Mouse (Mus musculus): ENCODE results near the gene Cacna1c.

Gene Cacna1c

GRCm38 (mm10) chr6:118688856-118689255 is 507.4 kb downstream of the Cacna1c start:
- DNase-seq (ENCODE audit: low spot score in 2 of 2): peak; percentile 31 to 44

GRCm38 (mm10) chr6:118680814-118681213 is 515.4 kb downstream of the Cacna1c start:
- no peak for DNase-seq (ENCODE audit: low spot score in 2 of 2)

- DNase-seq (ENCODE audit: low spot score in 2 of 2): no peak
These were observed 518.2 kb downstream of the Cacna1c start for GRCm38 (mm10) chr6:118678031-118678430.

- DNase-seq (ENCODE audit: low spot score in 2 of 2): no peak
These were observed 518.9 kb downstream of the Cacna1c start for GRCm38 (mm10) chr6:118677306-118677705.

GRCm38 (mm10) chr6:118674781-118675180 is 521.4 kb downstream of the Cacna1c start:
- DNase-seq (ENCODE audit: low spot score in 2 of 2): no peak

- DNase-seq (ENCODE audit: low spot score in 2 of 2): no peak
These were observed 522.1 kb downstream of the Cacna1c start for GRCm38 (mm10) chr6:118673974-118674695.

- DNase-seq (ENCODE audit: low spot score in 2 of 2): no peak
These were observed 542.9 kb downstream of the Cacna1c start for GRCm38 (mm10) chr6:118653331-118653730.

GRCm38 (mm10) chr6:118649121-118649783 is 547.0 kb downstream of the Cacna1c start:
- no peak for DNase-seq (ENCODE audit: low spot score in 2 of 2)

GRCm38 (mm10) chr6:118646265-118647061 is 549.8 kb downstream of the Cacna1c start:
- peak; percentile 16 to 17 for DNase-seq (ENCODE audit: low spot score in 2 of 2)

GRCm38 (mm10) chr6:118644866-118645265 is 551.4 kb downstream of the Cacna1c start:
- DNase-seq (ENCODE audit: low spot score in 2 of 2): peak; percentile 19 to 36

- no peak for DNase-seq (ENCODE audit: low spot score in 2 of 2)
These were observed 552.7 kb downstream of the Cacna1c start for GRCm38 (mm10) chr6:118643541-118643940.

- no peak for DNase-seq (ENCODE audit: low spot score in 2 of 2)
These were observed 554.4 kb downstream of the Cacna1c start for GRCm38 (mm10) chr6:118641671-118642325.

GRCm38 (mm10) chr6:118639816-118640215 is 556.4 kb downstream of the Cacna1c start:
- DNase-seq (ENCODE audit: low spot score in 2 of 2): no peak

GRCm38 (mm10) chr6:118638911-118639310 is 557.3 kb downstream of the Cacna1c start:
- no peak for DNase-seq (ENCODE audit: low spot score in 2 of 2)

GRCm38 (mm10) chr6:118632491-118632890 is 563.7 kb downstream of the Cacna1c start:
- DNase-seq (ENCODE audit: low spot score in 2 of 2): no peak

- DNase-seq (ENCODE audit: low spot score in 2 of 2): no peak
These were observed 566.2 kb downstream of the Cacna1c start for GRCm38 (mm10) chr6:118630006-118630405.

- DNase-seq (ENCODE audit: low spot score in 2 of 2): no peak
These were observed 570.0 kb downstream of the Cacna1c start for GRCm38 (mm10) chr6:118626246-118626645.

- no peak for DNase-seq (ENCODE audit: low spot score in 2 of 2)
These were observed 572.6 kb downstream of the Cacna1c start for GRCm38 (mm10) chr6:118623609-118624008.

- no peak for DNase-seq (ENCODE audit: low spot score in 2 of 2)
These were observed 574.4 kb downstream of the Cacna1c start for GRCm38 (mm10) chr6:118621866-118622265.

- no peak for DNase-seq (ENCODE audit: low spot score in 2 of 2)
These were observed 574.8 kb downstream of the Cacna1c start for GRCm38 (mm10) chr6:118621406-118621805.

- DNase-seq (ENCODE audit: low spot score in 2 of 2): no peak
These were observed 587.3 kb downstream of the Cacna1c start for GRCm38 (mm10) chr6:118608906-118609305.

- DNase-seq (ENCODE audit: low spot score in 2 of 2): no peak
These were observed 590.2 kb downstream of the Cacna1c start for GRCm38 (mm10) chr6:118605974-118606373.

Data from heart, adult 9 months (tissue).